Mouse (Mus musculus): ENCODE measurements around the gene Cgref1.

Gene Cgref1

GRCm38 (mm10) chr5:30950451-30950850, 5.1 kb upstream of the Cgref1 start:
- DNase-seq (ENCODE audit: low spot score in 2 of 2): no peak

GRCm38 (mm10) chr5:30949654-30950326, 4.4 kb upstream of the Cgref1 start:
- peak; percentile 72 to 81 for DNase-seq (ENCODE audit: low spot score in 2 of 2)

GRCm38 (mm10) chr5:30948620-30949019, 3.2 kb upstream of the Cgref1 start:
- no peak for DNase-seq (ENCODE audit: low spot score in 2 of 2)

- no peak for DNase-seq (ENCODE audit: low spot score in 2 of 2)
Observed at GRCm38 (mm10) chr5:30944344-30944743, 1.0 kb downstream of the Cgref1 start.

GRCm38 (mm10) chr5:30943004-30943403, 2.4 kb downstream of the Cgref1 start:
- no peak for DNase-seq (ENCODE audit: low spot score in 2 of 2)

- DNase-seq (ENCODE audit: low spot score in 2 of 2): no peak
Observed at GRCm38 (mm10) chr5:30934725-30935461, 10.5 kb downstream of the Cgref1 start.

- no peak for DNase-seq (ENCODE audit: low spot score in 2 of 2)
Observed at GRCm38 (mm10) chr5:30933705-30934104, 11.7 kb downstream of the Cgref1 start.

- DNase-seq (ENCODE audit: low spot score in 2 of 2): no peak
Observed at GRCm38 (mm10) chr5:30931378-30931777, 14.0 kb downstream of the Cgref1 start.

- no peak for DNase-seq (ENCODE audit: low spot score in 2 of 2)
Observed at GRCm38 (mm10) chr5:30930846-30931245, 14.5 kb downstream of the Cgref1 start.

- peak; percentile 35 to 58 for DNase-seq (ENCODE audit: low spot score in 2 of 2)
Observed at GRCm38 (mm10) chr5:30930121-30930520, 15.3 kb downstream of the Cgref1 start.

GRCm38 (mm10) chr5:30927945-30928529, 17.4 kb downstream of the Cgref1 start:
- no peak for DNase-seq (ENCODE audit: low spot score in 2 of 2)

- DNase-seq (ENCODE audit: low spot score in 2 of 2): no peak
Observed at GRCm38 (mm10) chr5:30926073-30926472, 19.3 kb downstream of the Cgref1 start.

GRCm38 (mm10) chr5:30925217-30925616, 20.2 kb downstream of the Cgref1 start:
- DNase-seq (ENCODE audit: low spot score in 2 of 2): no peak

- no peak for DNase-seq (ENCODE audit: low spot score in 2 of 2)
Observed at GRCm38 (mm10) chr5:30924614-30925013, 20.8 kb downstream of the Cgref1 start.

- DNase-seq (ENCODE audit: low spot score in 2 of 2): no peak
Observed at GRCm38 (mm10) chr5:30923119-30923518, 22.3 kb downstream of the Cgref1 start.

GRCm38 (mm10) chr5:30922581-30923041, 22.8 kb downstream of the Cgref1 start:
- no peak for DNase-seq (ENCODE audit: low spot score in 2 of 2)

GRCm38 (mm10) chr5:30921256-30922033, 23.9 kb downstream of the Cgref1 start, which contains the start of gene Khk:
TSS of gene Khk (plus strand) at chr5:30921431.
- peak; percentile 89 to 93 for DNase-seq (ENCODE audit: low spot score in 2 of 2)

GRCm38 (mm10) chr5:30920621-30921020, 24.8 kb downstream of the Cgref1 start:
- DNase-seq (ENCODE audit: low spot score in 2 of 2): no peak

- no peak for DNase-seq (ENCODE audit: low spot score in 2 of 2)
Observed at GRCm38 (mm10) chr5:30919831-30920614, 25.4 kb downstream of the Cgref1 start.

- DNase-seq (ENCODE audit: low spot score in 2 of 2): no peak
Observed at GRCm38 (mm10) chr5:30918691-30919090, 26.7 kb downstream of the Cgref1 start.

All from natural killer cell, adult 2 months (primary cell).